Mouse (Mus musculus) lung, embryonic 15.5 days (tissue): ENCODE results near the gene Rfxap. TPM values are rescaled to one million over a fixed set of nuclear protein-coding genes. Genes with fewer than 3 reads are reported as not detected.

Experiments
- ATAC-seq: fragments of 200-750 bp; cut with Nextera tagmentation; 2 replicates; pipeline ENCODE4 v1.8.0; 2017; ENCODE audit warnings: moderate number of reproducible peaks, borderline replicate concordance; ENCODE audit not compliant: low FRiP score, low TSS enrichment; ENCODE audit errors: extremely low read depth
- H3K27ac ChIP-seq: fragments of 300-500 bp; sonication (generic); 2 replicates; pipeline ENCODE4 v1.5.1; 2015; ENCODE audit warnings: moderate library complexity, mild to moderate bottlenecking, inconsistent platforms
- H3K27me3 ChIP-seq: fragments of 300-500 bp; sonication (generic); 2 replicates; pipeline ENCODE4 v1.6.1; 2015; ENCODE audit warnings: inconsistent platforms
- H3K36me3 ChIP-seq: fragments of 300-500 bp; sonication (generic); 2 replicates; pipeline ENCODE4 v1.6.1; 2015; ENCODE audit warnings: inconsistent platforms
- H3K4me1 ChIP-seq: fragments of 300-500 bp; sonication (generic); 2 replicates; pipeline ENCODE4 v1.6.1; 2015; ENCODE audit warnings: inconsistent platforms
- H3K4me2 ChIP-seq: fragments of 300-500 bp; sonication (generic); 2 replicates; pipeline ENCODE4 v1.6.1; 2015; ENCODE audit warnings: inconsistent platforms, mild to moderate bottlenecking, moderate library complexity
- H3K4me3 ChIP-seq: fragments of 300-500 bp; sonication (generic); 2 replicates; pipeline ENCODE4 v1.5.1; 2015; ENCODE audit warnings: mild to moderate bottlenecking, inconsistent platforms
- H3K9ac ChIP-seq: fragments of 300-500 bp; sonication (generic); 2 replicates; pipeline ENCODE4 v1.6.1; 2015; ENCODE audit warnings: inconsistent platforms
- H3K9me3 ChIP-seq: fragments of 300-500 bp; sonication (generic); 2 replicates; pipeline ENCODE4 v1.6.1; 2016; ENCODE audit warnings: inconsistent platforms
- WGBS: fragments of 180-500 bp; shearing (Covaris S2); methylation state at CpG from one replicate; pipeline ENCODE4 v1.1.7; 2015; 5-methylcytosine and 5-hydroxymethylcytosine counted together
- polyA plus RNA-seq: library from polyadenylated mRNA; unstranded; fragments of >200 nt; fragmentation: Nextera tagmentation; extraction: Ambion mirVana; gene quantifications from 2 replicates; pipeline ENCODE4 v1.2.1, GENCODE M21; 2015

The Rfxap gene
- polyA plus RNA-seq = 31.3 and 32.8 TPM in 2 replicates

GRCm38 (mm10) chr3:54807666-54808217 is at the start of gene Rfxap:
Rfxap (minus strand) TSS chr3:54807791.
- peak within 1 kb of the TSS; percentile 91 for H3K4me2 ChIP-seq
- H3K4me3 ChIP-seq = peak within 1 kb of the TSS; percentile 94
- H3K27me3 ChIP-seq = no peaks in the 10 kb centered on the region
- H3K27ac ChIP-seq = peak within 1 kb of the TSS; percentile 93
- peaks cover 12% of the 10 kb centered on the region for H3K36me3 ChIP-seq
- H3K9me3 ChIP-seq = no peaks in the 10 kb centered on the region
- H3K4me1 ChIP-seq = peaks cover 22% of the 10 kb centered on the region
- WGBS = 0% methylated on average over 52 of the region's 52 CpGs
- H3K9ac ChIP-seq = peak within 1 kb of the TSS; percentile 96
- peak; percentile 94 for ATAC-seq

- no peak overlapping the region for H3K27ac ChIP-seq
- no peak overlapping the region for H3K4me3 ChIP-seq
- H3K4me1 ChIP-seq = no peaks in the 10 kb centered on the region
- no peaks in the 10 kb centered on the region for H3K27me3 ChIP-seq
- no peaks in the 10 kb centered on the region for H3K9me3 ChIP-seq
- WGBS = 44% methylated on average over 2 of the region's 2 CpGs
- no peak for ATAC-seq
- no peaks in the 10 kb centered on the region for H3K36me3 ChIP-seq
- H3K9ac ChIP-seq = no peak overlapping the region
- H3K4me2 ChIP-seq = no peak overlapping the region
Observed at GRCm38 (mm10) chr3:54835421-54835820, 27.8 kb upstream of the Rfxap start.

- H3K9ac ChIP-seq = no peak overlapping the region
- H3K4me2 ChIP-seq = no peak overlapping the region
- no peaks in the 10 kb centered on the region for H3K9me3 ChIP-seq
- 72% methylated on average over 3 of the region's 3 CpGs for WGBS
- H3K4me1 ChIP-seq = no peaks in the 10 kb centered on the region
- H3K4me3 ChIP-seq = no peak overlapping the region
- no peaks in the 10 kb centered on the region for H3K36me3 ChIP-seq
- H3K27me3 ChIP-seq = no peaks in the 10 kb centered on the region
- ATAC-seq = no peak
- H3K27ac ChIP-seq = no peak overlapping the region
Observed at GRCm38 (mm10) chr3:54832491-54832890, 24.9 kb upstream of the Rfxap start.

GRCm38 (mm10) chr3:54822526-54822925 is 14.9 kb upstream of the Rfxap start:
- no peak for ATAC-seq
- no peaks in the 10 kb centered on the region for H3K27me3 ChIP-seq
- no peak overlapping the region for H3K4me2 ChIP-seq
- H3K27ac ChIP-seq = no peak overlapping the region
- WGBS = 76% methylated on average over 5 of the region's 5 CpGs
- H3K4me3 ChIP-seq = no peak overlapping the region
- no peak overlapping the region for H3K9ac ChIP-seq
- H3K9me3 ChIP-seq = no peaks in the 10 kb centered on the region
- no peaks in the 10 kb centered on the region for H3K4me1 ChIP-seq
- no peaks in the 10 kb centered on the region for H3K36me3 ChIP-seq

- no peaks in the 10 kb centered on the region for H3K9me3 ChIP-seq
- 13% methylated on average over 3 of the region's 3 CpGs for WGBS
Observed at GRCm38 (mm10) chr3:54815292-54815691, 7.7 kb upstream of the Rfxap start.

GRCm38 (mm10) chr3:54814622-54815021 is 7.0 kb upstream of the Rfxap start:
- no peak overlapping the region for H3K4me2 ChIP-seq
- no peaks in the 10 kb centered on the region for H3K27me3 ChIP-seq
- no peak overlapping the region for H3K9ac ChIP-seq
- no peaks in the 10 kb centered on the region for H3K4me1 ChIP-seq
- no peak overlapping the region for H3K27ac ChIP-seq
- no peaks in the 10 kb centered on the region for H3K9me3 ChIP-seq
- WGBS = 45% methylated on average over 6 of the region's 6 CpGs
- H3K4me3 ChIP-seq = no peak overlapping the region
- no peaks in the 10 kb centered on the region for H3K36me3 ChIP-seq
- no peak for ATAC-seq

More at GRCm38 (mm10) chr3:54815292-54815691, 7.7 kb upstream of the Rfxap start:
- H3K9ac ChIP-seq = no peak overlapping the region
- H3K4me3 ChIP-seq = no peak overlapping the region
- H3K27ac ChIP-seq = no peak overlapping the region
- no peak; the same call in 1 of the 2 replicates for ATAC-seq
- H3K4me1 ChIP-seq = no peaks in the 10 kb centered on the region
- H3K36me3 ChIP-seq = no peaks in the 10 kb centered on the region
- H3K4me2 ChIP-seq = no peak overlapping the region
- no peaks in the 10 kb centered on the region for H3K27me3 ChIP-seq

- Histone ChIP-seq H3K27ac (no peak overlapping the region), H3K27me3 (no peaks in the 10 kb centered on the region), H3K4me3 (no peak overlapping the region), H3K4me2 (no peak overlapping the region), H3K4me1 (no peaks in the 10 kb centered on the region), H3K9me3 (no peaks in the 10 kb centered on the region), H3K36me3 (no peaks in the 10 kb centered on the region), H3K9ac (no peak overlapping the region)
- 66% methylated on average over 6 of the region's 6 CpGs for WGBS
- ATAC-seq = no peak
Observed at GRCm38 (mm10) chr3:54813418-54813988, 5.9 kb upstream of the Rfxap start.

- Histone ChIP-seq H3K36me3 (no peaks in the 10 kb centered on the region), H3K4me3 (no peak overlapping the region), H3K4me2 (no peak overlapping the region), H3K4me1 (peaks cover 8% of the 10 kb centered on the region; the same call in 1 of the 2 replicates), H3K27ac (no peak overlapping the region), H3K9me3 (no peaks in the 10 kb centered on the region), H3K27me3 (no peaks in the 10 kb centered on the region), H3K9ac (no peak overlapping the region)
- ATAC-seq = no peak
- WGBS = 42% methylated on average over 1 of the region's 1 CpGs
Observed at GRCm38 (mm10) chr3:54811616-54812015, 4.0 kb upstream of the Rfxap start.

GRCm38 (mm10) chr3:54809111-54809510 is 1.5 kb upstream of the Rfxap start:
- Histone ChIP-seq H3K9ac (no peak overlapping the region), H3K4me3 (no peak overlapping the region), H3K4me1 (peaks cover 22% of the 10 kb centered on the region), H3K4me2 (no peak overlapping the region), H3K9me3 (no peaks in the 10 kb centered on the region), H3K36me3 (peaks cover 4% of the 10 kb centered on the region), H3K27me3 (no peaks in the 10 kb centered on the region), H3K27ac (no peak overlapping the region)
- 39% methylated on average over 5 of the region's 5 CpGs for WGBS
- no peak for ATAC-seq

- peaks cover 22% of the 10 kb centered on the region for H3K4me1 ChIP-seq
- H3K4me3 ChIP-seq = peak overlapping the region; percentile 94
- under 1% methylated on average over 56 of the region's 56 CpGs for WGBS
- peak overlapping the region; percentile 91 for H3K4me2 ChIP-seq
- H3K9ac ChIP-seq = peak overlapping the region; percentile 96
- H3K27ac ChIP-seq = peak overlapping the region; percentile 93
- H3K27me3 ChIP-seq = no peaks in the 10 kb centered on the region
- H3K9me3 ChIP-seq = no peaks in the 10 kb centered on the region
- ATAC-seq = peak; percentile 78
- peaks cover 12% of the 10 kb centered on the region for H3K36me3 ChIP-seq
Observed at GRCm38 (mm10) chr3:54807061-54807661, 430 bp downstream of the Rfxap start.

GRCm38 (mm10) chr3:54803713-54804112 is 3.9 kb downstream of the Rfxap start:
- WGBS = 92% methylated on average over 8 of the region's 8 CpGs
- Histone ChIP-seq H3K4me1 (peaks cover 22% of the 10 kb centered on the region), H3K9ac (no peak overlapping the region), H3K4me2 (no peak overlapping the region), H3K36me3 (peaks cover 12% of the 10 kb centered on the region), H3K27me3 (no peaks in the 10 kb centered on the region), H3K27ac (no peak overlapping the region), H3K9me3 (no peaks in the 10 kb centered on the region), H3K4me3 (no peak overlapping the region)
- no peak for ATAC-seq

- H3K4me3 ChIP-seq = no peak overlapping the region
- no peak overlapping the region for H3K4me2 ChIP-seq
- no peaks in the 10 kb centered on the region for H3K4me1 ChIP-seq
- H3K9ac ChIP-seq = no peak overlapping the region
- ATAC-seq = peak; percentile 65; the same call in 1 of the 2 replicates
- no peak overlapping the region for H3K27ac ChIP-seq
- no peaks in the 10 kb centered on the region for H3K9me3 ChIP-seq
- H3K36me3 ChIP-seq = peaks cover 17% of the 10 kb centered on the region; the same call in 1 of the 2 replicates
- WGBS = 29% methylated on average over 16 of the region's 16 CpGs
- no peaks in the 10 kb centered on the region for H3K27me3 ChIP-seq
Observed at GRCm38 (mm10) chr3:54797211-54797610, 10.4 kb downstream of the Rfxap start.
